Mouse (Mus musculus): ENCODE measurements at regions not wholly inside any gene's neighbourhood (a gene's known extent, or its start where the extent isn't known, plus 50 kb on each side); places are given as distances from the start of the nearest gene placed in this dataset.

GRCm38 (mm10) chr15:63411771-63412118 is 433.2 kb downstream of the Gsdmc2 start:
- TF ChIP-seq POLR2A (IDR thresholded peaks at IDR 0.05; ENCODE audit: low read depth, low read length) (no peak), CTCF (IDR thresholded peaks at IDR 0.05; ENCODE audit: extremely low read depth, insufficient read depth, insufficient read length, insufficient replicate concordance) (no peak)
- 96% methylated on average over 3 of the region's 3 CpGs for WGBS

GRCm38 (mm10) chr15:63410994-63411770 is 433.8 kb downstream of the Gsdmc2 start:
- Histone ChIP-seq H3K27ac (ENCODE audit: insufficient read depth, low read length) (no peak overlapping the region), H3K36me3 (ENCODE audit: control insufficient read depth, insufficient read depth, low read length) (no peaks in the 10 kb centered on the region), H3K27me3 (ENCODE audit: control insufficient read depth, insufficient read depth, low read length) (no peaks in the 10 kb centered on the region), H3K4me3 (ENCODE audit: extremely low read depth, insufficient read depth, insufficient read length) (no peak overlapping the region), H3K4me1 (ENCODE audit: control insufficient read depth, insufficient read depth, insufficient read length) (no peaks in the 10 kb centered on the region)
- no peak for TF ChIP-seq CTCF (IDR thresholded peaks at IDR 0.05; ENCODE audit: extremely low read depth, insufficient read depth, insufficient read length, insufficient replicate concordance)
- TF ChIP-seq POLR2A (IDR thresholded peaks at IDR 0.05; ENCODE audit: low read depth, low read length): no peak
- DNase-seq (ENCODE audit: low read depth in 1 of 2, low spot score in 2 of 2): no peak
- 74% methylated on average over 11 of the region's 11 CpGs for whole genome bisulfite sequencing

More at GRCm38 (mm10) chr15:63411771-63412118, 433.2 kb downstream of the Gsdmc2 start:
- no peaks in the 10 kb centered on the region for H3K27me3 ChIP-seq (ENCODE audit: control insufficient read depth, insufficient read depth, low read length)
- H3K27ac ChIP-seq (ENCODE audit: insufficient read depth, low read length): no peak overlapping the region
- H3K4me1 ChIP-seq (ENCODE audit: control insufficient read depth, insufficient read depth, insufficient read length): no peaks in the 10 kb centered on the region
- no peak for DNase-seq (ENCODE audit: low read depth in 1 of 2, low spot score in 2 of 2)
- H3K4me3 ChIP-seq (ENCODE audit: extremely low read depth, insufficient read depth, insufficient read length): no peak overlapping the region
- no peaks in the 10 kb centered on the region for H3K36me3 ChIP-seq (ENCODE audit: control insufficient read depth, insufficient read depth, low read length)

- no peaks in the 10 kb centered on the region for H3K36me3 ChIP-seq (ENCODE audit: control insufficient read depth, insufficient read depth, low read length)
- H3K27ac ChIP-seq (ENCODE audit: insufficient read depth, low read length): no peak overlapping the region
- no peak for TF ChIP-seq POLR2A (IDR thresholded peaks at IDR 0.05; ENCODE audit: low read depth, low read length)
- TF ChIP-seq CTCF (IDR thresholded peaks at IDR 0.05; ENCODE audit: extremely low read depth, insufficient read depth, insufficient read length, insufficient replicate concordance): no peak
- H3K27me3 ChIP-seq (ENCODE audit: control insufficient read depth, insufficient read depth, low read length): no peaks in the 10 kb centered on the region
- DNase-seq (ENCODE audit: low read depth in 1 of 2, low spot score in 2 of 2): no peak
- H3K4me3 ChIP-seq (ENCODE audit: extremely low read depth, insufficient read depth, insufficient read length): no peak overlapping the region
- H3K4me1 ChIP-seq (ENCODE audit: control insufficient read depth, insufficient read depth, insufficient read length): no peaks in the 10 kb centered on the region
- 86% methylated on average over 3 of the region's 3 CpGs for WGBS
Observed at GRCm38 (mm10) chr15:63400445-63400844, 444.5 kb downstream of the Gsdmc2 start.

- Histone ChIP-seq H3K4me1 (ENCODE audit: control insufficient read depth, insufficient read depth, insufficient read length) (no peaks in the 10 kb centered on the region), H3K27ac (ENCODE audit: insufficient read depth, low read length) (no peak overlapping the region), H3K27me3 (ENCODE audit: control insufficient read depth, insufficient read depth, low read length) (no peaks in the 10 kb centered on the region), H3K4me3 (ENCODE audit: extremely low read depth, insufficient read depth, insufficient read length) (no peak overlapping the region), H3K36me3 (ENCODE audit: control insufficient read depth, insufficient read depth, low read length) (no peaks in the 10 kb centered on the region)
- DNase-seq (ENCODE audit: low read depth in 1 of 2, low spot score in 2 of 2): no peak
- WGBS: 93% methylated on average over 1 of the region's 1 CpGs
- TF ChIP-seq POLR2A (IDR thresholded peaks at IDR 0.05; ENCODE audit: low read depth, low read length): no peak
- no peak for TF ChIP-seq CTCF (IDR thresholded peaks at IDR 0.05; ENCODE audit: extremely low read depth, insufficient read depth, insufficient read length, insufficient replicate concordance)
Observed at GRCm38 (mm10) chr15:63400011-63400410, 445.0 kb downstream of the Gsdmc2 start.

GRCm38 (mm10) chr15:63397485-63397884 is 447.5 kb downstream of the Gsdmc2 start:
- Histone ChIP-seq H3K4me1 (ENCODE audit: control insufficient read depth, insufficient read depth, insufficient read length) (no peaks in the 10 kb centered on the region), H3K36me3 (ENCODE audit: control insufficient read depth, insufficient read depth, low read length) (no peaks in the 10 kb centered on the region), H3K4me3 (ENCODE audit: extremely low read depth, insufficient read depth, insufficient read length) (no peak overlapping the region), H3K27me3 (ENCODE audit: control insufficient read depth, insufficient read depth, low read length) (no peaks in the 10 kb centered on the region), H3K27ac (ENCODE audit: insufficient read depth, low read length) (no peak overlapping the region)
- no peak for DNase-seq (ENCODE audit: low read depth in 1 of 2, low spot score in 2 of 2)
- 96% methylated on average over 3 of the region's 3 CpGs for WGBS
- TF ChIP-seq CTCF (IDR thresholded peaks at IDR 0.05; ENCODE audit: extremely low read depth, insufficient read depth, insufficient read length, insufficient replicate concordance): no peak

GRCm38 (mm10) chr15:63377258-63377657 is 467.7 kb downstream of the Gsdmc2 start:
- H3K4me1 ChIP-seq (ENCODE audit: control insufficient read depth, insufficient read depth, insufficient read length): no peaks in the 10 kb centered on the region
- no peaks in the 10 kb centered on the region for H3K36me3 ChIP-seq (ENCODE audit: control insufficient read depth, insufficient read depth, low read length)
- TF ChIP-seq CTCF (IDR thresholded peaks at IDR 0.05; ENCODE audit: extremely low read depth, insufficient read depth, insufficient read length, insufficient replicate concordance) (no peak), POLR2A (IDR thresholded peaks at IDR 0.05; ENCODE audit: low read depth, low read length) (no peak)
- no peak overlapping the region for H3K4me3 ChIP-seq (ENCODE audit: extremely low read depth, insufficient read depth, insufficient read length)
- DNase-seq (ENCODE audit: low read depth in 1 of 2, low spot score in 2 of 2): no peak
- no peaks in the 10 kb centered on the region for H3K27me3 ChIP-seq (ENCODE audit: control insufficient read depth, insufficient read depth, low read length)
- 60% methylated on average over 2 of the region's 2 CpGs for WGBS
- no peak overlapping the region for H3K27ac ChIP-seq (ENCODE audit: insufficient read depth, low read length)

GRCm38 (mm10) chr15:63371328-63372023 is 473.5 kb downstream of the Gsdmc2 start:
- Histone ChIP-seq H3K27ac (ENCODE audit: insufficient read depth, low read length) (no peak overlapping the region), H3K36me3 (ENCODE audit: control insufficient read depth, insufficient read depth, low read length) (no peaks in the 10 kb centered on the region), H3K4me1 (ENCODE audit: control insufficient read depth, insufficient read depth, insufficient read length) (no peaks in the 10 kb centered on the region), H3K4me3 (ENCODE audit: extremely low read depth, insufficient read depth, insufficient read length) (no peak overlapping the region), H3K27me3 (ENCODE audit: control insufficient read depth, insufficient read depth, low read length) (no peaks in the 10 kb centered on the region)
- no peak for DNase-seq (ENCODE audit: low read depth in 1 of 2, low spot score in 2 of 2)
- no peak for TF ChIP-seq POLR2A (IDR thresholded peaks at IDR 0.05; ENCODE audit: low read depth, low read length)
- no peak for TF ChIP-seq CTCF (IDR thresholded peaks at IDR 0.05; ENCODE audit: extremely low read depth, insufficient read depth, insufficient read length, insufficient replicate concordance)
- WGBS: 41% methylated on average over 4 of the region's 4 CpGs

Data from spleen, adult 2 months (tissue).